Mouse (Mus musculus) ZHBTc4 (cell line): ENCODE measurements around the gene Rad51b.

Experiments
- DNase-seq: peaks from one replicate; pipeline ENCODE4 v3.0.0-alpha.2; 2011; ENCODE audit warnings: low read depth, low spot score

Rad51b gene

DNA sequence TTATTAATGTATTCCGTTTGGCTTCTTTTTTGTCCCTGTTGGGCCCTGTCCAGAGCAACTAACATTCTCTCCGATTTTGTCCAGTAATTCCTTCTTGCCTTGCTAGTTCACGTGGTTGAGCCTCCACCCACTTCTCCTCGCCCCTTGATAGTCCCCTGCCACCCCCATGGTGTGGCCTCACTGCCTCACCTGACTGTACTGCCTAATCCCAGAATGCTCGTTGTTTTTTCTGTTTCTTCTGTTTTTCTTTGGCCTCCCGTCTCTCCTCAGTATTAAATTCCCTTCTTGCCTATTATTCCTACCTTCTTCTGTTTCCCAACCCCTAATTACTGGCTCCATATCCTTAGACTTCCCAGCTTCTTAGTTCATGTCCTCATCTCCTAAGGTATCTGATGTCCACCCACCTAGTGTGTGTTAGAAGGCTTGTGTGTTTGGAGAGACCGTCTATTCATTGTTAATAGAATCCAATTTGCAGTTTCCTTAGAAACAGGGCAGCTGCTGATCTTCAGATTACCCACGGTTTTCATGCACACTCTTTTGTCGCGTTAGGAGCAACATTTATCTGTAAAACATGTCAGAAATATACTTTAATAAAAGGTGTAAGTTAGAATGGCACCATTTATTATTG is 233.3 kb downstream of the Rad51b start:
- DNase-seq: no peak

DNA sequence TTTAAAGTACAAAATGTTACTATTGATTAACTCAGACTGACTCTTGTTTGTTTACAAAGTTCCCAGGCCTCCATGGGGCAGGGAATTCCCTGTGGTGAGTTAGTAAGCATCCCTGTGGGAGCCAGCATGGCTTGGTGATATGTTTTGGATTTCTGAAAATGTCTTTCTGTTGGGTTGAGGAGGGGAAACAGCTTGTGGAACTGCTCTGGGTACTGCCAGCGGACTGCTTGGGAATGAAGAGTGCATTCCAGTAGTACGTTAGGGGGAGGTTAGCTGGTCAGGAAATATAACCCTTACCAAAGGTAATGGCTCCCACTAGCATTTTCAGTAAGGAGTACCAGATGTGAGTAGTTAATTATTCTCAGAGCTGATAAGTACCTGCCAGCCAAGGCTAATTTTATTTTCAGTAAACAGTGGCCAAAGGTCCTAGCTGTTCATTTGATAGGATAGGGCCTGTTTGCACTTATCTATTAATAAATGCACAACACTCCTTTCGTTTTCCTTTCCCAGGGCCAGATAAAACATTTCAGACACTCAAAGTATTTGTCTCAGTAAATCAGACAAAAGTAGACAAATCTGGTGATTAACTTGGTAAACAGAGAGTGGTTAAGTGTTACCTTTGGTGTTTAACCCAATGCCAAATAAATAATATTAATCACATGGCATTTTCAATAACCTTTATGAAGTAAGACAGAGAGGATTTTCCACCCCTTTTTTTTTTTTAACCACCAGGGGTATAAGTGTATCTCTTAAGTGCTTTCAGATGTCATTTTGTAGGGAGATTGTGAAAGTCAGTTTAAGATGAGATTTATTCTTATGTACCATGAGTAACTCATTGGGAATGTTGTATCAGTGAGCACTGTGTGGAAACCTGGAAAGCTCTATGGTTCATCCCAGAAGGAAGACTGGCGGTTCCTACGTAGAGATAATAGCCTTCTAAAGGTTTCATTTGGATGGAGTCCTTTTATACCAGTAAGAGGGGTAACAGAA is 235.0 kb downstream of the Rad51b start:
- DNase-seq: no peak

DNA sequence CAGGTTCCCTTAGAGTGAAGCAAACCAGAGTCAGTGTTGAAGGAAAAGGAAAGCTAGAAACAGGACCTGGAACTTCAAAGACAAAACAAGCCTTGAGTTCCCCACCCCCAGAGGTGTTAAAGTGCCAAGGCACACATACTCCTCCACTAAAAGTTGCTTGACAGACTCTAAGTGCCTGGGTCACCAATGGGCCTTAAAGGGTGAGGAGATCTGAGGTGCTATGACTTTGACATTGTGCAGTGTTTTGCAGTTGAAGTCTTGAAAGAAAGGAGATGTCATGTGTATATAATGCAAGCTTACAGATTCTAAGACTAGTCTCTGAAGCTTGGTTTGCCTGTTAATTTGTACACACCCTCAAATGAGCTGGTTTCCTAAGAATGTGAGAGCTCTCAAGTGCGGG is 237.7 kb downstream of the Rad51b start:
- DNase-seq: no peak

DNA sequence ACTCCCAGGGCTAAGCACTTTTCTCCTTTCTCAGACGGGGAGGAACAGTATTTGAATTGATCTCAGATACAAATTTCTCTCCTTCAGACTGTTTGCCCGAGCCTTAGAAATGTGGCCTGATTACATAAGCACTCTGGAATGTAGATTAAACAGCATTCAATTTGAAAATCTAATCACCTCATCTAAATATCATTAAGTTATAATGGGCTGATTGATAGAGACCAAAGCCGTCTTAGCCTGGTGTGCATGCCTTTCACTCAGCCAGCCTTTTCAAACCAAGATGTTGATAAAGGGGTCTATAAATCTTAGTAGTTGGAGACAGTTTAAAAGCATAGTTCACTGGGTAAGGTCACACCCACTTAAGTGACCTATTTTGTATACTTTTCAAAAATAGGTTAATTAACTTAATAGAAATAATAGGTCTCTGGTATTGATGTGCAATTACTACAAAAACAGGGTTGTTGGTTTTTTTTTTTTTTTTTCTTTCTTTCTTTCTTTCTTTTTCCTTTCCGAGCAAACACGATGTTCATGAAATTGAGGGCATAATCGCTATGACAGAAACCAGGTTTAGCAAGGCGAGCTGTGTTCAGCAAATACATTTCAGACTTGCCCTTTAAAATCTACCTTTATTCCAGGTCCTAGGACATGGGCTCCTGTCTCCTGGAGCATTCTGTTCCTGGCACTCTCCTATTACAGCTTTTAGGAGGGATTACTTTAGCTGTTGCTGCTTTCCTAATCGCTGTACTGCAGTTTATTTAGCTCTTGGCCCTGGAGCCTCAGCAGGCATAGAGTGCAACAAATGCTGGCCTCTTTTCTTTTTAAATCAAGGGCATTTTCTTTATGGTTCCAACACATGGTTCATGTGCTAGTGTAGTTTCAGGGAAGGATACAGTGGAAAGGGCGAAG is 238.7 kb downstream of the Rad51b start:
- DNase-seq: no peak

DNA sequence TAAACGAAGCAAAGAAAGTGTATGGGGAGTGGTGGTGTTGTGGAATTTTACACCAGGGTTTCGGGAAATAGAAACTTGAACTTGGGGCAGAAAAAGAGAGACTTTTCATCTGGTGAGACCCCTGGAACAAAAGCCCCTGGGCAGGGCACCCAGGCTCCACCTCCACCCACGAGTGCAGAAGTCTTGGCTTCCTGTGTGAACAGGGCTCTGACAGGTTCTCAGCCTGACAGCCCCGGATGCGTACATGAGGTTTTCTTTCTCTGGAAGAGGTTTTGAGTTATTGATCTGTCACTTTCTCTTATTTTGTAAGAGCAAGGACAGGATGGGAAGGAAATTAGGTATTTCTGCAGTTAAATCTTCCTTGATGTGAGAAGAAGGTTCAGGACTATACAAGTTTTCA is 243.1 kb downstream of the Rad51b start:
- no peak for DNase-seq

DNA sequence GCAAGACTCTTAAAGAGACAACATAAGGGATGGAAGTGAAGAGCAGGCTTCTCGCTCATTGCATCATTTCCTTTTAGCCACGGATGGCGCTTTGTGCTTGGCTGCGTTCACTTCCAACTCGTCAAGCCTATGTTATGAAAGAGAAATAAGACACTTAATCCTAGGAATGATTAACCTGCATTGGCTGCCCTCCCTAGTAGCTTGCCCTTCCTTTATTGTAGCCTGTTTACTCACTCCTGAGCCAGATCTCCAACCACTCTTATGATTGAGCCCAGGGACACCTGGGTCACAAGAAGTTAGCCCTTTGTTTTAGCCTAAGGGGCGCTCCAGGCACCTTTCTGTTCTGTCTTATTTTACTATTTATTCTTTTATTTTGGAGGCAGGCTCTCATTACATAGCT is 244.5 kb downstream of the Rad51b start:
- DNase-seq: no peak

DNA sequence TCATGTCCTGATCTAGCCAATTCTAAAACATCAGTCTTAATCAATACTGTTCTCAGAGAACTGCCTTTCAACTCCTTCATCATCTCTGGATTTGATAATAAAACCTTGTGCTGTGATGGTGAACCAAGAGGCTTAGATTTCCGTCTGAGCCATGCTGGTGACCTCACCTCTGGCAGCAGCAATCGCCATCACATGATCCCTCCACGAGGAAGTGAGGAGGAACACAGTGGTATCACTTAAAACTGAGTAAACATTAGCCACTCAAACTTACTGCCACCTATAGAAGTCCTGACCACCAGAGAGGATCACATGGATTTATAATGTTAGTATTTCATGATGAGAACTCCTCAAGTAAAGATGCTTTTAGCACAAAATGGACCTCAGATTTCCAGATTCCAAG is 248.0 kb downstream of the Rad51b start:
- no peak for DNase-seq

DNA sequence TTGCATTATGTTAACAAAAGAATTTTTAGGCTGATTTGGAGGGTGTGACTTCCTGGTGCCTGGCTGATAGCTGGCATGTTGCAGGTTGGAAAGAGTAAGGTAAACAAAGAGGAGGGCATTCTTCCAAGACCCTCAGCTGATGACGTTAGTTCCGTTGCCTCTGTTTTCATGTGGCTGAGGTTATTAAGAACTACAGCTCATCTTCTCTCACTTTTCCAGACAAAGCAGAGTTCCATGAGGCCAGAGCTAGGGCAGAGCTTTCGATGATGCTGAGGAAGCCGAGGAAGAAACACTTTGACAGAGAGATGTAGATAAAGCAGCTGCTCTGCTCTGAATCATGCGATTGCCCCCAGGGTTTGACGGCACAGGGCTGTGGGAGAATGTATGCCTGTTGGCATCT is 250.5 kb downstream of the Rad51b start:
- no peak for DNase-seq

DNA sequence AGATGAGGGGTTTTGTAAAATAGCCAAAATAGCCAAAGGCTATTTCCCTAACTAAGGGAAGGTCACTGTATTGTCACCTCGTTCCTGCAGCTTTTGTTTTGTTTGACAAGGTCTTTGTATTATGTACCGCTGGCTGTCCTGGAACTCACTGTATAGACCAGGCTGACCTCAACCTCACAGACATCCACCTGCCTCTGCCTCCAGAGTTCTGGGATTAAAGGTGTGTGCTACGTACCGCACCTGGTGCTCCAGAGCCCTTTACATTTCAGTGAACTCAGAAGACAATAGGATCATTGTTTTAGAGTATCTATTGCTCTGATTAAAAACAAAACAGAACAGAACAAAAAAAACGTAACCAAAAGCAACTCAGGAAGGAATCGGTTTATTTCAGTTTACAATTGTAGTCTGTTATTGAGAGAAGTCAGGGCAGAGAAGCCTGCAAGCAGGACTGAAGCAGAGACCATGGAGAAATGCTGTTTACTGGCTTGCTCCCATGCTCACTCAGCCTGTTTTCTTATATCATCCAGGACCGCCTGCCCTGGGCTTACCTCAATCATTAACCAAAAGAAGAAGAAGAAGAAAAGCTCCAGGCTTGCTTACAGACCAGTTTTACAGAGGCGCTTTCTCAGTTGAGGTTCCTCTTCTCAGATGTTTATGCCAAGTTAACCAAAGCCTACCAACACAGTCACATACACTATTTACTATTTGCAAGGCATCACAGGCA is 251.7 kb downstream of the Rad51b start:
- DNase-seq: peak; percentile 8

DNA sequence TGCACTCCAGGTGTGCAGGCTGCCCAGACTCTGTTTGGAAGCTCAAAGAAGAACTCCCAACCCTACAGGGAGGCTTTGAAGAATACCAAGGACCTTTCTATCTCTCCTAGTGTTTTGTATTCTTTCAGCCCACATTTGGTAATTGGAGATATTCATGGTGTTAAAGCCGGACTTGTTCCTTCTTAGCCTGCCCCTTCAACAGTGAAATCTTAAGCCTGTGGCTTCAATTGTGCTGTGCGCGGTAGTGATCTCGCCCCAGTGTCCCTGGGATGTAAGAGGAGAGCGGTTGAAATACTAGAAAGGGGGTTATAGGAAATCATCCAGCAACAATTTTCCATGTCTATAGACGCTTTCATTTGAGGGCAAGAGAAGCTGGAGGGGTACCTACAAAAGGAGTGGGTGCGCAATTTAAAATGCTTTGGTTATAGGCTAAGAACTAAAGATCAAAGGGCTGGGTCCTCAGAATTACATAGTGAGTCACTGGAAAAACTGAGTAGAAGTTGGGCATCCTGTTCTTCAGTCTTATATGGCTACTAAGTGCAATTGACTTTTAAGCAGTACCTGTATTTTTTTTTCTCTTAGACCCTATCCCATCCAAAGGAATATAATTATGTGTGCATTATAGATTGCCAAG is 253.1 kb downstream of the Rad51b start:
- DNase-seq: no peak

DNA sequence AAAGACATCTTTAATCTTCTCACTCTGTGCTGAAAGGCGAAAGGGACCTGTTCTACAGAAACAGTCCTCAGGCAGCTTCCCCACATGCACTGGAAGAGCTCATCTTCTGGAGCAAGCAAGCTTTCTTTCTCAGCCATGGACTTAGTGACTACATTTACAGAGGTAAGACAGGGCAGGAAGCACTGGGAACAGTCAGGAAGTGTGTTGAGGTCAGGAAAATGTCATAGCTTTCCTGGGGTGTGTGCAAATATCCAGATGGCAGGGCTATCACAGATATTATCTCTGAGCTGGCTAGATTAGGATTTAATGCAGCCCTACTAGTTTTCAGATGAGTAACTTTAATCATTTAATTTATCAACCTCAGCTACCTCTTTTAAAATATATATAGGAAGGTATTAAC is 254.2 kb downstream of the Rad51b start:
- DNase-seq: no peak

DNA sequence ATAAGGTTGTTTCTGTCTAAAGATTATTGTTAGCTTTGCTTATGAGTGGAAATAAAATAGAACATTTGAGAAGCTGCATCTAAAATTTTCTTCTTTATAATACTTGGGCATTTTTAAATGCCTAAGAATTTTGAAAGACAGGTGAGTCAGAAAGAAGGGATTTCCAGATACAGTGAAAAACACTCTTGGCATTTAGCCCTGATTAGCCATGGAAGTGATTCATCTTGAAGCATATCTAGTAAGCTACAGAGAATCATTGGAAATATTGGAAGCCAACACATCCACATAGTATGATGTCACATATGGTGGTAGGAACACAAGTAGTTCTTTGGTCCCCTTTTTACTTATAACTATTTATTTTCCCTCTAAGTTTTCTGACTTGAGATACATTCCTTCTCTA is 256.0 kb downstream of the Rad51b start:
- no peak for DNase-seq

DNA sequence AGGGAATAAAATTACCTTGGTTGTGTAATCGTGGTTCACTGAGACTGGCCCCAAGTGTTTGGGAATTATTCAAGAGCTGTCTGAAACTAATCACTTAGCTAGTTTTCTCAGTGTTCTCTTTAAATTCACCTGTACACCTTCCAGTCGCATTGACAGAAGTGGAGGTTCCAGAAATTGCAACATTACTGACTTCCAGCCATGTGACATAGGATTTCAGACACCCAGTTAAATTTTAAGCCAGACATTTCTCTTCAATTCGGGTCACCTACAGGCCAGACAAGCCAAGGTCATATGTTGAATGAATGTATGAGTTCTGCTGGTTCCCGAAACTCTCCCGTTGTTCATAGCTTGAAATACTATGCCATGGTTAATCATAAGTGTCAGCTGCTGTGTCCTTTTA is 260.8 kb downstream of the Rad51b start:
- DNase-seq: no peak

DNA sequence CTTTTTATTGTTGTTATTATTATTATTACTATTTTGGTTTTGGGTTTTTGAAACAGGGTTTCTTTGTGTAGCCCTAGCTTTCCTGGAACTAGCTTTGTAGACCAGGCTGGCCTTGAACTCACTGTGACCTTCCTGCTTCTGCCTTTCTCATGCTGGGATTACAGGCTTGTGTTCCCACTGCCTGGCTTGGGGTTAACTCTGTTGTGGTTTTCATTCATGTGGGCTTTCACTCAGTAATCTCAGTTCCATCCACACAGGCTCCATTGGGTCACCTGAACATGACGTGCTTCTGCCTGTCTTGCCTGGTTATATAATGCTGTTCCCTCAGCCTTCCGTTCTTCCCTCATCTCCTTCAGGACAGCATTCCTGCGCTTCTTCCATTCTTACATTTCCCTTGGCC is 261.6 kb downstream of the Rad51b start:
- DNase-seq: no peak

DNA sequence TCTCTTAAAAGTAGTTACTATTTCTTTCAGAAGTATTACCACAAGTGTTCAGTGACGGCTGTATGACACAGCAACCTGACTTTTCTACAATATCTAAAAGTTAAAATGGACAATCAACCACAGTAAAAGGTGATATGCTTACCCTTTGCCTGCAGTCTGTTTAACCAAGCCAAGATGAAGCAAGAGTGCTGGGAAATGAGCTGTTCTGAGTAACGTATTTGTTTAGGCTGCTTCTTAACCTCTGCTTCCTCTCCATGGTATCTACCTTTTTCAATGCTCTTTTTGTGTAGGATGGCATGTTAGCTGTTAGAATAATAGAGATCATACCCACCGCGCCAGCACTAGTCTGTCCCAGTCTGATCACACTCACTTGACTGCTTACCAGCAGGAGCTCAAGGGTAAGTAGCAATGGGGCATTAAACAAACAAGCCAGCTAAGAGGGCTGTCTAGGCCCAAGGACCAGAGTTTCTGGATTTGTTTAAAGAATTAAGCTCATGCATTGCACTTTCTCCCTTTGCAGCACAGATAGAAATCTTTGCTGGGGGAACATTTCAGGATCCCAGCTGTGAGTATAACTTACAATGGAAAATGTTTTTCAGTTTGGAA is 262.4 kb downstream of the Rad51b start:
- no peak for DNase-seq

DNA sequence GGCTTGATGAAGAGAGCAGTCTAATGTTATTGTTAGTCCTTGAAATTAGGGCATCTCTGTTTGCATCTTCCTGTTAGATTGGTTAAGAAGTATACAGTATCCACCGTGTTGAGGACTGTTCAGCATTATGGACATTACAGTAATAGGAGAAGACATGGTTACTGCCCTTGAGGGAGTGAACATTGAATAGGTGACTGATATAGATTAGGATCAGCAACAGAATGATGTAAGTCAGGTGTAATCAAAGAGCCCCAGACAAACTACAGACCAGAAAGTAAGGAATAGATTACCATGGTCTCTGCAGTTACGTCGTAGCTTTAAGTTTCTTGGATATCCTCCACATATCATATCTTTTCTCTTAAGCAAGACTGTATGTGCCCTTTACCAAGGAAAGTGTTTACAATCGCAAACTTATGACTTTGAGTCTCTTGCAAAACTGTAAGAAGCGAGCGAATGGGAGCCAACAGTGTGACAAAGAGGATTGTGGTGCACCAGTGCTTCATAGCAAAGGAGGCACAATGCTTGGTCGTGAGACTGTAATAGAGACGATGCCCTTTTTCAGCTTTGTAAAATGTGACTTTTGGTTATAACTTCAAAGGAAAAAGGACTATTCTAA is 263.1 kb downstream of the Rad51b start:
- DNase-seq: no peak

DNA sequence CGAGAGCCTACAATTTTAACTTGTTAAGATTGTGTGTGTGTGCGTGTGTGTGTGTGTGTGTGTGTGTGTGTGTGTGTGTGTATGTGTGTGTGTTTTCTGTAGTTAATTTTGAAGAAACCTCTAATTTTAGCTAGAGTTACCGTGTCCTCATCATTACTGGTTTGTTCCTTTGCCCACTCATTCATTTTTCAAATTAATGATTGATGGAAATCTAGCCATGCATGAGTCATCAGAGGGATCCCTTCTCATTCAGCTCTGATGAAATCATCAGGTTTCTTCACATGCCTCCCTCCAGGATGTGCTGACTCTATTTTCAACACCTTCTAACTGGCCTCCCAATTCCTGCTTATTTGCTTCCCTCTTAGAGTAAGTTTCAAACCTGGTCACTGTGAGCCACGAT is 263.8 kb downstream of the Rad51b start:
- no peak for DNase-seq

DNA sequence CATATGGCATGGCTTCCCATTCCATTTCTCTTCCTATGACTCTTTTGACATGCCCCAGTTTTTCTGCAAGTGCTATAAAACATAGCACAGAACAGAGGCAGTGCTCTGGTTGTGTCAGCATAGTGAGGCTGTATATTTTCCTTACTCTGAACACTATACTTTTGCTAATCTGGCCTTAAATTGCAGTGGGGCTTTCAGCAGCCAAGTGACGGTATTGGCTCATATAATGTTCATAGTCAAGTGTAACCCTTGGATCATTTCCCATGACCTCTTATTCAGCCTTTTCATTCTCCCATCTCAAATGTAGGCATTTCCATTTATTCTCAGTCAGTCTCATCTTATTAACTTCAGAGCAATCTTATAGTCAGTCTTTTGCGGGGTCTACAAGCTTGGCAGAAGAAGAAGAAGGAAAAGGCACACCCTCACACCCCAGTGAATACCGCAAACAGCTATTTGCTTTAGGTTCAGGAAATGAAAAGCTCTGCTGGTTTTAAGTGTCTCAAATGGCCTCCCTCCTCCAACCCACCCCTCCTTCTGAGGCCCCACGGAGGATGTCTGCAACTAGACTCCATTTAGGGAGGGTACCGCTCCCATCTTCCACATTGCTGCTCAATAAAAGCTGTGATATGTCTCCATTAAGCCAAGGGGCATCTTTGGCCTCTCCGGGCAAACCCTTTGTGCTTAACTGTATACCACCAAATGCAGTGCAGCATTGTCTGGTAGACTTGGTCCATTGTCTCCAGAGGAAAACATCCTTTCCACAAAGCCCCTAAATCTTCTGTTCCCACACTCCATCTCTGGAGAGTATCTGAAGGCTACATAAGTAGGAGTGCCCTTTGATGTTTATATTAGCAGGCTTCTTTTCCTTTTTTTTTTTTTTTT is 277.3 kb downstream of the Rad51b start:
- no peak for DNase-seq

DNA sequence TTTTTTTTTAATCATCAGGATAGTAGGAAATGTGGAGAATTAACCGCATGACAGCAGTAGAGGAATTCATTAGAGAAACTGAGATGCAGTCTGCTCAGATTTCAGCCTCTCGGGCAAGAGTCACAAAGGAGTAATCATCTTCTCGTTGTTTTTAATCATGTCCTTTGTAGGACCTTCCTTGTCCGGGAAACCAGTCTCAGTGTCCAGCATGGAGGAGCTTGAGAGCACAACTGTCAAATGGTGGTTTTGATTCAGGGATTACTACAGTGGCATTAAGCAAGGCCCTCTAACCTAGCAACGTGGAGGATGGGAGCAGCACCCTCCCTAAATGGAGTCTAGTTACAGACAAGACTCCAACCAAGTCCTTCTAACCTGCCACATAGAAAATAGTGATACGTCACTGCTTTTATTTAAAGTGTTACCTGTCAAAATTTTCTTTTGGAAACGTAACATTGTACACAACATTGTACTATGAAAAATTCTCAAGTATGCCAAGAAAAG is 278.0 kb downstream of the Rad51b start:
- no peak for DNase-seq
